Mouse (Mus musculus) small intestine, adult 2 months (tissue): ENCODE measurements around the gene Gnb5.

Experiments used
- CTCF ChIP-seq: fragments of 200-500 bp; IDR thresholded peaks from 2 replicates; pipeline ENCODE4 v1.5.1; 2012; ENCODE audit warnings: low read depth, mild to moderate bottlenecking, control low read depth, inconsistent platforms, low read length, moderate library complexity, mixed read lengths; ENCODE audit not compliant: insufficient replicate concordance, insufficient read length; ENCODE audit errors: extremely low read depth
- POLR2A ChIP-seq: fragments of 200-500 bp; IDR thresholded peaks from 2 replicates; pipeline ENCODE4 v1.6.1; 2012; ENCODE audit warnings: low read depth, mild to moderate bottlenecking, control low read depth, inconsistent platforms, low read length, moderate library complexity

DNA sequence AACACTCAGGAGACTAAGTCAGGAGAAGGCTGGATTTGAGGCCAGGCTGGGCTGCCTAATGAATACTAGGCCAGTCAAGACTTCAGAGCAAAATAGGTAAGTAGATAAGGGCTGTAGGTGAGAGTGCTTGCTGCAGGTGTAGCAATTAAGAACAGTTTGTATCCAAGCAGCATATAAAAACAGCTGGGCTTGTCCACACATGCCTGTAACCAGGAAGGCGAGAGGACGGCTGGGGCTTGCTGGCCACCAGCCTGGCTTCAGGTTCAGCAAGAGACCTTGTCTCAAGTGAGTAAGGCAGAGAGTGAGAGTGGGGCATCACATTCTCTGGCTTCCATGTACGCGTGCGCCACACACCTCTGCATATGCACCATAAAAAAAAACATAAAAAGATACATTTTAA, 31.6 kb upstream of the Gnb5 start:
- TF ChIP-seq POLR2A, result no peak
- no peak for TF ChIP-seq CTCF
